Mouse (Mus musculus) neural tube, embryonic 11.5 days (tissue): ENCODE data around the gene Set. TPM values are rescaled to one million over a fixed set of nuclear protein-coding genes. Genes with fewer than 3 reads are reported as not detected.

Experiments
- ATAC-seq: fragments of 200-750 bp; cut with Nextera tagmentation; 2 replicates; pipeline ENCODE4 v1.8.0; 2017; ENCODE audit warnings: moderate number of reproducible peaks, mild to moderate bottlenecking, moderate TSS enrichment, moderate library complexity; ENCODE audit not compliant: insufficient read depth, low FRiP score, low TSS enrichment
- DNase-seq: peaks from one replicate; pipeline ENCODE4 v3.0.0-alpha.2; 2015; ENCODE audit warnings: low spot score
- H3K27ac ChIP-seq: fragments of 300-500 bp; sonication (generic); 2 replicates; pipeline ENCODE4 v1.5.1; 2014; ENCODE audit warnings: low read depth, mild to moderate bottlenecking, low read length
- H3K27me3 ChIP-seq: fragments of 300-500 bp; sonication (generic); 2 replicates; pipeline ENCODE4 v1.6.1; 2014; ENCODE audit warnings: mild to moderate bottlenecking, low read length, mixed read lengths; ENCODE audit not compliant: control insufficient read depth, insufficient read depth
- H3K36me3 ChIP-seq: fragments of 300-500 bp; sonication (generic); 2 replicates; pipeline ENCODE4 v1.6.1; 2014; ENCODE audit warnings: mild to moderate bottlenecking, low read length, moderate library complexity, mixed read lengths; ENCODE audit not compliant: control insufficient read depth, insufficient read depth
- H3K4me1 ChIP-seq: fragments of 300-500 bp; sonication (generic); 2 replicates; pipeline ENCODE4 v1.6.1; 2014; ENCODE audit warnings: low read length, mixed read lengths; ENCODE audit not compliant: control insufficient read depth, insufficient read depth
- H3K4me2 ChIP-seq: fragments of 300-500 bp; sonication (generic); 2 replicates; pipeline ENCODE4 v1.6.1; 2014; ENCODE audit warnings: low read depth, mild to moderate bottlenecking, moderate library complexity
- H3K4me3 ChIP-seq: fragments of 300-500 bp; sonication (generic); 2 replicates; pipeline ENCODE4 v1.5.1; 2014; ENCODE audit warnings: low read depth, low read length
- H3K9ac ChIP-seq: fragments of 300-500 bp; sonication (generic); 2 replicates; pipeline ENCODE4 v1.6.1; 2014; ENCODE audit warnings: mild to moderate bottlenecking, low read length
- H3K9me3 ChIP-seq: fragments of 300-500 bp; sonication (generic); 2 replicates; pipeline ENCODE4 v1.6.1; 2016; ENCODE audit warnings: low read length; ENCODE audit not compliant: control insufficient read depth
- WGBS: fragments of 180-500 bp; shearing (Covaris S2); extraction: QIAGEN DNeasy Blood & Tissue Kit; methylation state at CpG from one replicate; pipeline ENCODE4 v1.1.7; 2014; 5-methylcytosine and 5-hydroxymethylcytosine counted together
- polyA plus RNA-seq: library from polyadenylated mRNA; unstranded; fragments of >200 nt; fragmentation: Nextera tagmentation; extraction: Ambion mirVana; gene quantifications from 2 replicates; pipeline ENCODE4 v1.2.1, GENCODE M21; 2014

Set gene
- 647 and 654 TPM in 2 replicates for polyA plus RNA-seq

GRCm38 (mm10) chr2:30057223-30057904, at the start of gene Set:
Gene Set, plus strand, starts transcription at chr2:30057378.
- Histone ChIP-seq H3K4me2 (no peak within 1 kb of the TSS), H3K9me3 (no peaks in the 10 kb centered on the region), H3K27ac (no peak within 1 kb of the TSS), H3K36me3 (no peaks in the 10 kb centered on the region), H3K27me3 (no peaks in the 10 kb centered on the region), H3K4me3 (no peak within 1 kb of the TSS), H3K9ac (no peak within 1 kb of the TSS), H3K4me1 (no peaks in the 10 kb centered on the region)
- WGBS, result 47% methylated on average over 12 of the region's 12 CpGs
- peak; percentile 41 for DNase-seq
- ATAC-seq, result no peak

GRCm38 (mm10) chr2:30009101-30009500, 48.1 kb upstream of the Set start:
- Histone ChIP-seq H3K9me3 (no peaks in the 10 kb centered on the region), H3K27me3 (no peaks in the 10 kb centered on the region), H3K9ac (no peak overlapping the region), H3K4me1 (no peaks in the 10 kb centered on the region), H3K36me3 (peaks cover 54% of the 10 kb centered on the region), H3K27ac (no peak overlapping the region), H3K4me2 (no peak overlapping the region), H3K4me3 (no peak overlapping the region)
- ATAC-seq, result no peak
- DNase-seq, result no peak
- 71% methylated on average over 1 of the region's 1 CpGs for WGBS

- DNase-seq (no peak), ATAC-seq (no peak)
- no peak overlapping the region for H3K9ac ChIP-seq
- H3K4me3 ChIP-seq, result no peak overlapping the region
- WGBS, result 94% methylated on average over 8 of the region's 8 CpGs
- H3K4me2 ChIP-seq, result no peak overlapping the region
- no peaks in the 10 kb centered on the region for H3K9me3 ChIP-seq
- H3K4me1 ChIP-seq, result no peaks in the 10 kb centered on the region
- H3K27ac ChIP-seq, result no peak overlapping the region
- H3K27me3 ChIP-seq, result no peaks in the 10 kb centered on the region
- H3K36me3 ChIP-seq, result peaks cover 58% of the 10 kb centered on the region
These were observed 46.3 kb upstream of the Set start for GRCm38 (mm10) chr2:30010840-30011281.

- H3K4me1 ChIP-seq, result no peaks in the 10 kb centered on the region
- no peak overlapping the region for H3K27ac ChIP-seq
- 95% methylated on average over 11 of the region's 11 CpGs for WGBS
- no peak overlapping the region for H3K9ac ChIP-seq
- H3K36me3 ChIP-seq, result peaks cover 55% of the 10 kb centered on the region
- H3K27me3 ChIP-seq, result no peaks in the 10 kb centered on the region
- no peaks in the 10 kb centered on the region for H3K9me3 ChIP-seq
- H3K4me3 ChIP-seq, result no peak overlapping the region
- ATAC-seq (no peak), DNase-seq (no peak)
- no peak overlapping the region for H3K4me2 ChIP-seq
These were observed 42.7 kb upstream of the Set start for GRCm38 (mm10) chr2:30014326-30014966.

- H3K27ac ChIP-seq, result no peak overlapping the region
- peaks cover 62% of the 10 kb centered on the region for H3K36me3 ChIP-seq
- no peaks in the 10 kb centered on the region for H3K9me3 ChIP-seq
- no peaks in the 10 kb centered on the region for H3K27me3 ChIP-seq
- no peak overlapping the region for H3K4me3 ChIP-seq
- no peak overlapping the region for H3K4me2 ChIP-seq
- no peak overlapping the region for H3K9ac ChIP-seq
- ATAC-seq (no peak), DNase-seq (no peak)
- WGBS, result 92% methylated on average over 4 of the region's 4 CpGs
- H3K4me1 ChIP-seq, result no peaks in the 10 kb centered on the region
These were observed 31.7 kb upstream of the Set start for GRCm38 (mm10) chr2:30025454-30025853.

- Histone ChIP-seq H3K4me1 (no peaks in the 10 kb centered on the region), H3K27me3 (no peaks in the 10 kb centered on the region), H3K4me2 (no peak overlapping the region), H3K9ac (no peak overlapping the region), H3K9me3 (no peaks in the 10 kb centered on the region), H3K4me3 (no peak overlapping the region), H3K27ac (no peak overlapping the region), H3K36me3 (peaks cover 59% of the 10 kb centered on the region)
- 96% methylated on average over 5 of the region's 5 CpGs for WGBS
- DNase-seq (no peak), ATAC-seq (no peak)
These were observed 30.2 kb upstream of the Set start for GRCm38 (mm10) chr2:30026997-30027396.

GRCm38 (mm10) chr2:30032244-30032846, 24.8 kb upstream of the Set start:
- Histone ChIP-seq H3K27me3 (no peaks in the 10 kb centered on the region), H3K4me2 (no peak overlapping the region), H3K4me3 (no peak overlapping the region), H3K4me1 (no peaks in the 10 kb centered on the region), H3K27ac (no peak overlapping the region), H3K36me3 (peaks cover 25% of the 10 kb centered on the region), H3K9ac (no peak overlapping the region), H3K9me3 (no peaks in the 10 kb centered on the region)
- ATAC-seq (no peak), DNase-seq (no peak)
- WGBS, result 66% methylated on average over 11 of the region's 11 CpGs

GRCm38 (mm10) chr2:30032957-30033356, 24.2 kb upstream of the Set start:
- Histone ChIP-seq H3K27ac (no peak overlapping the region), H3K4me3 (no peak overlapping the region), H3K9ac (no peak overlapping the region), H3K4me1 (no peaks in the 10 kb centered on the region), H3K9me3 (no peaks in the 10 kb centered on the region), H3K27me3 (no peaks in the 10 kb centered on the region), H3K4me2 (no peak overlapping the region), H3K36me3 (peaks cover 23% of the 10 kb centered on the region)
- 74% methylated on average over 6 of the region's 6 CpGs for WGBS
- DNase-seq, result no peak
- no peak for ATAC-seq

GRCm38 (mm10) chr2:30037762-30038161, 19.4 kb upstream of the Set start:
- no peak overlapping the region for H3K4me3 ChIP-seq
- DNase-seq (no peak), ATAC-seq (no peak)
- H3K4me2 ChIP-seq, result no peak overlapping the region
- H3K4me1 ChIP-seq, result no peaks in the 10 kb centered on the region
- no peak overlapping the region for H3K27ac ChIP-seq
- H3K36me3 ChIP-seq, result no peaks in the 10 kb centered on the region
- WGBS, result 87% methylated on average over 2 of the region's 2 CpGs
- no peak overlapping the region for H3K9ac ChIP-seq
- no peaks in the 10 kb centered on the region for H3K27me3 ChIP-seq
- no peaks in the 10 kb centered on the region for H3K9me3 ChIP-seq
